Mouse (Mus musculus) hindbrain, embryonic 11.5 days (tissue): ENCODE measurements around the gene Soat2. TPM values are rescaled to one million over a fixed set of nuclear protein-coding genes. Genes with fewer than 3 reads are reported as not detected.
A peak's percentile ranks its signal among the peaks of the same experiment; 100 is the strongest.

ENCODE experiments used
- ATAC-seq: fragments of 200-750 bp; cut with Nextera tagmentation; 2 replicates; pipeline ENCODE4 v1.8.0; 2017; ENCODE audit warnings: mild to moderate bottlenecking, moderate TSS enrichment, moderate library complexity; ENCODE audit not compliant: low FRiP score
- DNase-seq: peaks from one replicate; pipeline ENCODE4 v3.0.0-alpha.2; 2015; ENCODE audit warnings: low spot score
- H3K27ac ChIP-seq: fragments of 300-500 bp; sonication (generic); 2 replicates; pipeline ENCODE4 v1.5.1; 2014; ENCODE audit warnings: mild to moderate bottlenecking, low read depth, low read length
- H3K27me3 ChIP-seq: fragments of 300-500 bp; sonication (generic); 2 replicates; pipeline ENCODE4 v1.6.1; 2014; ENCODE audit warnings: mild to moderate bottlenecking, low read length, moderate library complexity, mixed read lengths; ENCODE audit not compliant: control insufficient read depth, insufficient read depth
- H3K36me3 ChIP-seq: fragments of 300-500 bp; sonication (generic); 2 replicates; pipeline ENCODE4 v1.6.1; 2014; ENCODE audit warnings: mild to moderate bottlenecking, low read length, moderate library complexity, mixed read lengths; ENCODE audit not compliant: control insufficient read depth, insufficient read depth
- H3K4me1 ChIP-seq: fragments of 300-500 bp; sonication (generic); replicated peaks from 2 replicates; pipeline ENCODE4 v1.6.1; 2014; ENCODE audit warnings: low read length, mixed read lengths; ENCODE audit not compliant: control insufficient read depth, insufficient read depth
- H3K4me2 ChIP-seq: fragments of 300-500 bp; sonication (generic); replicated peaks from 2 replicates; pipeline ENCODE4 v1.6.1; 2014; ENCODE audit warnings: mild to moderate bottlenecking, low read depth, low read length
- H3K4me3 ChIP-seq: fragments of 300-500 bp; sonication (generic); 2 replicates; pipeline ENCODE4 v1.5.1; 2014; ENCODE audit warnings: low read depth, low read length
- H3K9ac ChIP-seq: fragments of 300-500 bp; sonication (generic); 2 replicates; pipeline ENCODE4 v1.6.1; 2014; ENCODE audit warnings: low read depth, low read length
- H3K9me3 ChIP-seq: fragments of 300-500 bp; sonication (generic); 2 replicates; pipeline ENCODE4 v1.6.1; 2016; ENCODE audit warnings: low read length; ENCODE audit not compliant: control insufficient read depth
- WGBS: fragments of 180-500 bp; shearing (Covaris S2); extraction: QIAGEN DNeasy Blood & Tissue Kit; methylation state at CpG from one replicate; pipeline ENCODE4 v1.1.7; 2014; 5-methylcytosine and 5-hydroxymethylcytosine counted together
- polyA plus RNA-seq: library from polyadenylated mRNA; unstranded; fragments of >200 nt; fragmentation: Nextera tagmentation; extraction: Ambion mirVana; gene quantifications from 2 replicates; pipeline ENCODE4 v1.2.1, GENCODE M21; 2014

The Soat2 gene
- polyA plus RNA-seq, 1 experiment from 2014 or later = 0.17 TPM

- 76% methylated on average over 8 of the region's 8 CpGs for WGBS
- Histone ChIP-seq H3K27me3 (no peaks in the 10 kb centered on the region), H3K4me1 (no peaks in the 10 kb centered on the region), H3K9ac (no peak overlapping the region), H3K9me3 (no peaks in the 10 kb centered on the region), H3K36me3 (no peaks in the 10 kb centered on the region; the same call in none of the 2 replicates), H3K4me2 (no peak overlapping the region), H3K4me3 (no peak overlapping the region), H3K27ac (no peak overlapping the region)
- no peak for ATAC-seq
- no peak for DNase-seq
Measured at GRCm38 (mm10) chr15:102119121-102119830, 31.1 kb upstream of the Soat2 start.

GRCm38 (mm10) chr15:102119831-102120170 lies 30.5 kb upstream of the Soat2 start:
- no peak overlapping the region for H3K27ac ChIP-seq
- H3K36me3 ChIP-seq = no peaks in the 10 kb centered on the region; the same call in none of the 2 replicates
- ATAC-seq (no peak), DNase-seq (no peak)
- H3K9ac ChIP-seq = no peak overlapping the region
- H3K4me1 ChIP-seq = no peaks in the 10 kb centered on the region
- no peak overlapping the region for H3K4me2 ChIP-seq
- no peak overlapping the region for H3K4me3 ChIP-seq
- no peaks in the 10 kb centered on the region for H3K9me3 ChIP-seq
- H3K27me3 ChIP-seq = no peaks in the 10 kb centered on the region
- WGBS = 77% methylated on average over 2 of the region's 2 CpGs

GRCm38 (mm10) chr15:102120530-102120929 lies 29.8 kb upstream of the Soat2 start:
- no peak overlapping the region for H3K27ac ChIP-seq
- H3K4me3 ChIP-seq = no peak overlapping the region
- no peaks in the 10 kb centered on the region for H3K27me3 ChIP-seq
- no peaks in the 10 kb centered on the region for H3K4me1 ChIP-seq
- no peak overlapping the region for H3K4me2 ChIP-seq
- H3K9ac ChIP-seq = no peak overlapping the region
- H3K36me3 ChIP-seq = no peaks in the 10 kb centered on the region; the same call in none of the 2 replicates
- H3K9me3 ChIP-seq = no peaks in the 10 kb centered on the region
- ATAC-seq (no peak), DNase-seq (no peak)
- 93% methylated on average over 5 of the region's 5 CpGs for WGBS

GRCm38 (mm10) chr15:102126303-102126702 lies 24.0 kb upstream of the Soat2 start:
- 83% methylated on average over 2 of the region's 2 CpGs for WGBS
- no peak for ATAC-seq
- H3K9me3 ChIP-seq = no peaks in the 10 kb centered on the region
- no peak overlapping the region for H3K27ac ChIP-seq
- no peaks in the 10 kb centered on the region for H3K4me1 ChIP-seq
- no peak overlapping the region for H3K4me3 ChIP-seq
- H3K4me2 ChIP-seq = no peak overlapping the region
- peaks cover 2% of the 10 kb centered on the region; the same call in 1 of the 2 replicates for H3K36me3 ChIP-seq
- no peak for DNase-seq
- no peak overlapping the region for H3K9ac ChIP-seq
- H3K27me3 ChIP-seq = no peaks in the 10 kb centered on the region

GRCm38 (mm10) chr15:102133314-102133713 lies 17.0 kb upstream of the Soat2 start:
- Histone ChIP-seq H3K36me3 (0 out of 2 replicates have a peak, but pooled peaks cover 4% of the 10 kb centered on the region), H3K27ac (no peak overlapping the region)
- DNase-seq = no peak

GRCm38 (mm10) chr15:102134709-102135108 lies 15.6 kb upstream of the Soat2 start:
- Histone ChIP-seq H3K4me3 (no peak overlapping the region), H3K9me3 (no peaks in the 10 kb centered on the region), H3K27me3 (no peaks in the 10 kb centered on the region), H3K4me2 (no peak overlapping the region), H3K36me3 (0 out of 2 replicates have a peak, but pooled peaks cover 4% of the 10 kb centered on the region), H3K4me1 (no peaks in the 10 kb centered on the region), H3K9ac (no peak overlapping the region), H3K27ac (no peak overlapping the region)
- WGBS = 88% methylated on average over 2 of the region's 2 CpGs
- no peak for DNase-seq
- ATAC-seq = no peak

More at GRCm38 (mm10) chr15:102133314-102133713, 17.0 kb upstream of the Soat2 start:
- Histone ChIP-seq H3K4me3 (no peak overlapping the region), H3K9ac (no peak overlapping the region), H3K27me3 (no peaks in the 10 kb centered on the region), H3K9me3 (no peaks in the 10 kb centered on the region), H3K4me1 (no peaks in the 10 kb centered on the region), H3K4me2 (no peak overlapping the region)
- ATAC-seq = no peak
- WGBS = 89% methylated on average over 9 of the region's 9 CpGs

GRCm38 (mm10) chr15:102135522-102136128 lies 14.7 kb upstream of the Soat2 start:
- Histone ChIP-seq H3K4me2 (peak overlapping the region; percentile 60), H3K4me3 (peak overlapping the region; percentile 75), H3K36me3 (0 out of 2 replicates have a peak, but pooled peaks cover 4% of the 10 kb centered on the region), H3K27ac (peak overlapping the region; percentile 77), H3K27me3 (no peaks in the 10 kb centered on the region), H3K9ac (peak overlapping the region; percentile 85), H3K9me3 (no peaks in the 10 kb centered on the region), H3K4me1 (no peaks in the 10 kb centered on the region)
- WGBS = 3% methylated on average over 31 of the region's 35 CpGs
- ATAC-seq = peak; percentile 86
- no peak for DNase-seq

- peak within 1 kb of the TSS; percentile 60 for H3K4me2 ChIP-seq
- H3K36me3 ChIP-seq = 0 out of 2 replicates have a peak, but pooled peaks cover 4% of the 10 kb centered on the region
- WGBS = 0% methylated on average over 46 of the region's 50 CpGs
- H3K4me3 ChIP-seq = peak within 1 kb of the TSS; percentile 75
- peak; percentile 100 for ATAC-seq
- H3K27me3 ChIP-seq = no peaks in the 10 kb centered on the region
- H3K27ac ChIP-seq = peak within 1 kb of the TSS; percentile 77
- peak within 1 kb of the TSS; percentile 85 for H3K9ac ChIP-seq
- no peaks in the 10 kb centered on the region for H3K9me3 ChIP-seq
- H3K4me1 ChIP-seq = no peaks in the 10 kb centered on the region
- DNase-seq = peak; percentile 98
Measured at GRCm38 (mm10) chr15:102136129-102136758, 14.1 kb upstream of the Soat2 start, which contains the start of gene Spryd3. TSS of gene Spryd3 (minus strand) at chr15:102136234.
